Mouse (Mus musculus) layer of hippocampus, adult 2 months (tissue): ENCODE data around the gene Siva1. TPM values are rescaled to one million over a fixed set of nuclear protein-coding genes. Genes with fewer than 3 reads are reported as not detected.

Experiments used
- DNase-seq, 2 experiments: peaks; one replicate each; pipeline ENCODE4 v3.0.0; 2022; ENCODE audit warnings: low spot score in 2 of 2
- H3K27ac ChIP-seq: fragments of 200-600 bp; 2 replicates; pipeline ENCODE4 v1.8.1; 2022
- H3K4me3 ChIP-seq: fragments of 200-600 bp; 2 replicates; pipeline ENCODE4 v1.8.1; 2022; ENCODE audit warnings: mild to moderate bottlenecking
- CTCF ChIP-seq: fragments of 200-600 bp; conservative IDR thresholded peaks from 2 replicates; pipeline ENCODE4 v1.8.1; 2022; ENCODE audit warnings: antibody characterized with exemption, mild to moderate bottlenecking, moderate library complexity
- total RNA-seq, 2 experiments: library from RNA; stranded (reverse); gene quantifications; 2 replicates each; pipeline ENCODE4 v1.2.3; 2021

Siva1 gene
- total RNA-seq, 2 experiments from 2014 or later = 19.6 to 20.1 TPM

DNA sequence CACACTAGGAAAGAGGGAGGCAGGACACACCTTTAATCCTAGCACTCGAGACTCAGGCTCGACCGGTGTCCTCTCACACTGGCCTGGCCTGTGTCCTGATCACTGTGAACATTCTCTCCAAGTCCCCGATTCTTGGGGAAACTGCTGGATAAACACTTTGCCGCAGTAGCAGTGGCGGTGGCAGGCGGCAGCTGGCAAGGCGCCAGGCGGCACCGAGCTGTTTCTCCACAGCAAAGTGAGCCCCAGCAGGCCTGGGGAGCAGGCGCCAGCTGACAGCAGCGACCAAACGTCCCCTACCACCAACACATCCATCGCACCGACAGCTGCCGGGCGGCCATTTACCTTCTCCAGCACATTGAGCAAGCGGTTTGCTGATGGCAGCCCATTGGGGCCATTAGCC lies 21.0 kb downstream of the Siva1 start:
- Histone ChIP-seq H3K4me3 (peak overlapping the region; percentile 7; the same call in 1 of the 2 replicates), H3K27ac (peak overlapping the region; percentile 54)
- TF ChIP-seq CTCF = no peak
- DNase-seq = peak; percentile 74

DNA sequence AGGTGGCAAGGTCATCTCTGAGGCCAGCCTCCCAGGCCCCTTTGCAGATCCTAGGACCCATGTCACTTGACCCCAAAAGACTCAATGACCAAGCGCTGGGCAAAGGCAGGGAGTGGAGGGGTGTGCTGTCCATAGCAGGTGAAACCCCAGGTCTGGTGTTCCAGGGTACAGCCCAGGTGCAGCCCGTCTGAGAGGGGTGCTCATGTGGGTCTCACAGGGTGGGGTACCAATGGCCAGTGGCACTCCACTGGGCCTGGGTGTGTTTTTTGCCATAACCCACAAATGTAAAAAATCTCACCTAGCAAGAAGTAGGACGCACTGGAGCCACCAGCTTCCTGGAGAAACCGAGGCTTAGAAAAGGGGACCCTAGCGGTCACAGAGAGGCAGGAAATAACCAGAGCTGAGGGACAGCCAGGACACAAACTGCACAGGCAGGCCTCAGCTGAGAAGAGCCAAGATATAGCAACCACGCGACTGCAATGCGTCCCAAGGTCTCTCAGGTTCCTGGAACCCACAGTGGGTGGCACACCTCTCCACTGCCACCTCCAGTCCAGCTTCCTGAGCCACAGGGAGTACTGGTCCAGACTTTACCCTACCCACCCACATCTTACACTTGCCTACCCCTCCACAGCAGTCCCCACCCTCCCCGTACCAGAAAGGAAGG lies 21.5 kb downstream of the Siva1 start:
- DNase-seq = no peak
- peak overlapping the region; percentile 54 for H3K27ac ChIP-seq
- no peak overlapping the region; the same call in 1 of the 2 replicates for H3K4me3 ChIP-seq
- TF ChIP-seq CTCF = 0 out of 2 replicates have a peak, but pooled peaks have one; percentile 13

DNA sequence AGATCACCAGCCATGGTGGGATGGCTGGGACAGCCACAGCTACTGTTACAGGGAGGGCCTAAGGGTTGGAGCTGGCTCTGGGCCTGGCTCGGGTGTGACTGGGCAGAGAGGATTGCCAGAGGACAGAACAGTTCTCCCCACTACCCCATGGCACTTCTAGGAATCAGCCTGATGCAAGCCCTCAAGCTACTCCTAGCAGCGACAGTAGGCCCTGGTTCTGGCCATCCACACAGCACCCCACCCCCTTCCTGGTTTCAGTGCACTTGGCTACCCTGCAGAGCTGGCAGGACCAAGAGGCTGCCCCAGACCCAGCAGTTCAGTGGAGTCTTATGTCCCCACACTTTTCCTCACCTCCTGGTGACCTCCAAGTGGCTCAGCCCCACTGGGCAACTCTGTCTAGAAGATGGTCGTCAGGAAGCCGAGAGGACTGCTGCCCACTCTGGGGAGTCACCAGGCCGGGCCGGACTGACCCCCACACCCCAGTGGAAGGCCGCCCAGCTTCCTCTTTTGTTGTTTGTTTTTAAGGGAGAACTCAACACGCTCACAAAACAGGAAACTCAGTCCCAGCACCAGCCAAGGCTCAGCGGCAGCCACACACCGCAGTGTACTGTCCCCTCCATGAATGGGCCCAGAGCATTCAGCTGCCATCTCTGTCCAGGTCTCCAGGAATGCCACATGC lies 23.3 kb downstream of the Siva1 start:
- no peak for DNase-seq
- TF ChIP-seq CTCF = no peak
- H3K4me3 ChIP-seq = no peak overlapping the region
- H3K27ac ChIP-seq = peak overlapping the region; percentile 79

DNA sequence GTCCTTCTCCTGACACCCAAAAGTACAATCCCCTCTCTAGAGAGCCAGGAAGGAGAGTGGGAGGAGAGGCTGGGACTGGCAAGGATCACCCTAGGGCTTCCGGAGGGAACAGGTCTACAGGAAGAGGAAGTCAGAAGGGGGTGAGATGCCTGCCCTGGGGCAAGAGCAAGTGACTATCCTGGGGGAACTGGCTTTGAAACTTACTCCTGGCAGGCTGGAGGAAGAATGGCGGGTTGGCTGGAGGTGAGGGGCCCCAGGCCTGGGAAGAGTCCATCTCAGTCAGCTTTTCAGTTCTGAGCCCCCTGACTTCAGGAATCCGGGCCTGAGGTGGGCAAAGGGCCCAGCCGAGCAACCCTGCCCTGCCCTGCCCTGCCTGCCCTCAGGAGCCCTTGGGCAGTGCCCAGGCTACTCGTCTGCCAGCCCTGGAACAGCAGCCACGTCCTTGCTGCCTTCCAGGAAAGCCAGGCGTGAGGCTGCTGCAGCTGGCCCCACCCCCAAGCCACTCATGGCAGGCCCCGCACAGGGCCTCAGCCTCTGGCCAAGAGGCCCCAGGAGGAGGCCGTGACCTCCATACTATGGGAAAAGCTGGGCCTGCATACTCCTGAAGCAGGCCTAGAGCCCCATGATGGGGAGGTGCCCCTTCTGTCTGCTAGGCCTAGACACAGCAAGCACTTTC lies 26.4 kb downstream of the Siva1 start:
- DNase-seq = no peak
- H3K4me3 ChIP-seq = no peak overlapping the region
- TF ChIP-seq CTCF = no peak
- no peak overlapping the region for H3K27ac ChIP-seq

DNA sequence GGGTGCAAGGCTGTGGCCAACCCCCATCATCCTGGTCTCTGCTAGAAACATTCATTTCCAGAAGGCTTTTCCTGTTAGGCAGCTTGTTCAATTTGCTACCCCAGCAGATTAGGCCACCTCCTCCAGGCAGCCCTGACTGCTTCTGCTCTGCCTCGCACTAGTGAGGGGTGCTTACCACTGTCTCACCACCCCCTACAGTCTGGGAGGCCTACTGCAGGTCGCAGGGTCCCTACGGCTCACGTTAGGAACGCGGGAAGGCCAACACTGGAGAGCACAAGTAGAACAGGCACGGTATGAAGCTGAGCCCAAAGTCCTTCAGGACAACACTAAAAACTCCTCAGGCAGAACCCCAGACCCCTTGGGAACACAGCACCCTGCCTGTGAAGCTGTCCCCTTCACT lies 27.4 kb downstream of the Siva1 start:
- DNase-seq = no peak
- H3K4me3 ChIP-seq = no peak overlapping the region
- TF ChIP-seq CTCF = peak; percentile 56
- H3K27ac ChIP-seq = no peak overlapping the region

DNA sequence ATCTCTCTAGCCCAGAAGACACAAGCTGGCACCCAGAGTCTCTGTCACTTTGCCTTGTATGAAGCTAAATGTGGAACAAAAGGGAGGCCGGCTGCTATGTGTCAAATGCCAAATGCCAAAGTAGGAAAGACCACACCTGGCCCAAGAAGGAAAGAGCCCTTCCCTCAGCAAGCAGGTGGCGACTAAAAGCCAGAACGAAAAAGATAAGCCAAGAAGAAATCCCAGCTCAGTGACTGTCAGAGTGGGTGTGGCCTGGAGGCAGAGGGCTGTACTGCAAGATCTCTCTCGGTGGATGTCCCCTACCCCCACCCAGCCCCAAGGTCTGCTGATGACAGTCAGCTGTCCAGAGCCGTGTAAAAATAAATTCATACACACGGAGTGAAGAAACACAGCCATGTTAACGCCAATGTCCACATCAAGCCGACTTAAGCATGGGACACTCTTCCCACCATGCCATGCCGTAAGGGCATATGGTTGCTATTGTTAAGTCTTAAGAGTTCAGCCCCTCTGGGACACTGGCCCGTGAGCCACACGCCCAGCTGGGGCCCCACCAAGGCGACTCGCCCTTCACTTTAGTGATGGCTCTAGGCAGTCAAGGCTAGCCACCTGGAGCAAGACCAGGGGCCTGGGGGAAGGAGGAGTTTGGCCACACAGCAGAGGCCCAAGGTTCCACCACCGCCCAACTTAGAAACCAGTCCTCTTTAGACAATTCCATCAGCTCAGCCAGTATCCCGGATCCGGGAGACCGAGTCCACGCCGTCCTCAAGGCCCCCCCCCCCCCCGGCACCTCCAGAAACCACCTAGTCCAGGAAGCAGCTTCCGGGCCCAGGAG lies 28.5 kb downstream of the Siva1 start:
- peak overlapping the region; percentile 90 for H3K27ac ChIP-seq
- TF ChIP-seq CTCF = peak; percentile 62
- DNase-seq = no peak

DNA sequence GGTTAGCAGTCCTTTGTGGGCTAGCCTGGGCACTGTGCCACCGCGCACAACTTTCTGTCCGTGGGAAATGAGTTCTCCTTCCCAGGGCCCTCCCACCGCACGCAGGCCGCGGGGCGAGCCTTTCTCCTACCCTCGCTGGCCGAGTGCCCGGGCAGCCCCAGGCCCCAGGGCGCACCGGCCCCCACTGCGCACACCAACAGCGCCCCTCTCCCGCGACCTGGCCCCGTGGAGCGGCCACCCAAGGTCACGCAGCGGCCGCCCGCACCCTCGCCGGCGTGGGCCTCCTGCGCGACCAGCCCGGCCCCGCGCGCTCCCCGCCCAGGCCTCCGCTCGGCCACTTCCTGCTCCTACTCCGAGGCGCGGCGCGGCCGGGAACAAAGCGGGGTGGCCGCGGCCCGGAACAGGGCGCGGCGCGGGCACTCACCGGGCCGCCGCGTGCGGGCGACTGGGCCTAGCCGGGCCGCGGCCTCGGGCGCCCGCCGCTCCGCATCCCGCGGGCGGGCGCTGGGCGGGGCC lies 29.2 kb downstream of the Siva1 start:
- no peak for TF ChIP-seq CTCF
- peak overlapping the region; percentile 90 for H3K27ac ChIP-seq
- DNase-seq = no peak
- peak overlapping the region; percentile 75 for H3K4me3 ChIP-seq

More for the DNA sequence above, 28.5 kb downstream of the Siva1 start:
- peak overlapping the region; percentile 75 for H3K4me3 ChIP-seq

DNA sequence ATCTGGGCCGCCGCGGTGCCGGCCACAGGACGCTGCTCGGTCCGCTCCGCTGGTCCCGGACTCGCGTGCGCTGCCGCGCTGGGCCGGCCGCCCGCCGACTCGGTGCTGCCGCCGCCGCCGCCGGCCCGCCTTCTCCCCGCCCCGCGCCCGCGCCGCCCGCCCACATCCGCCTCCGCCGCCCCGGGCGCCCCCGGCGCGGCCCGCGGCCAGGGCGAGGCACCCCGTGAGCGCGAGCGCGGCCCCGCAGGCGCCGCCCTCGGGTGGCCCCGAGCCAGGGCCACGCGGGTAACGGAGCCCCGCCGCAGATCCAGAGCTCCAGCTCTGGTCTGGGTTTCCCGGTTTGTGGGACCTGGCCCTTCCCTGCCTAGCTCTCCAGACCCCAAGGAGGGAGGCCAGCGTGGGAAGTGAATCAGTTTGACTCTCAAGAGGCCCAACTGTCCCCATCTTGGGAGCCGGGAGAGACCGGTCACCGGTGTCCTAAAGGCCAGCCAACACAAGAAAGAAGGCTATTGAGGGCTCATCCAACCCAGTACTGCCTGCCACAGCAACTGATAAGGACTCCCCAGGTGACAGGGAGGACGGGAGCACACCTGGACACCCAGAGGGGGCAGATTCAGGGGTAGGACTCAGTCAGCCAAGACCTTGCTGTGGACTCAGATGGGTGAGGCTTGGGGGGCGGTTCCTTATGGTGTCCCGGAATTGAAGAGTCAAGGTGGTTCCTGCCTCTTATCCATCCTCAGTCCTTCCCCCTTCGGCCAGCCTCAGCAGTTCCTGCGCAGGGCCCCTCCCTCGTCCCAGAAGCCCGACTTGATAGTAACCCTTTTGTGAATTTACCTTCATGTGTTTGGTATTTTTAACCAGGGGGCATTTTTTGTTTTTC lies 29.9 kb downstream of the Siva1 start, which contains the start of gene Akt1:
Gene Akt1 (minus strand): TSS at position 753 of the 880 bp plus-strand sequence.
- H3K27ac ChIP-seq = peak within 1 kb of the TSS; percentile 90
- no peak for TF ChIP-seq CTCF
- DNase-seq = no peak
- peak within 1 kb of the TSS; percentile 75 for H3K4me3 ChIP-seq

DNA sequence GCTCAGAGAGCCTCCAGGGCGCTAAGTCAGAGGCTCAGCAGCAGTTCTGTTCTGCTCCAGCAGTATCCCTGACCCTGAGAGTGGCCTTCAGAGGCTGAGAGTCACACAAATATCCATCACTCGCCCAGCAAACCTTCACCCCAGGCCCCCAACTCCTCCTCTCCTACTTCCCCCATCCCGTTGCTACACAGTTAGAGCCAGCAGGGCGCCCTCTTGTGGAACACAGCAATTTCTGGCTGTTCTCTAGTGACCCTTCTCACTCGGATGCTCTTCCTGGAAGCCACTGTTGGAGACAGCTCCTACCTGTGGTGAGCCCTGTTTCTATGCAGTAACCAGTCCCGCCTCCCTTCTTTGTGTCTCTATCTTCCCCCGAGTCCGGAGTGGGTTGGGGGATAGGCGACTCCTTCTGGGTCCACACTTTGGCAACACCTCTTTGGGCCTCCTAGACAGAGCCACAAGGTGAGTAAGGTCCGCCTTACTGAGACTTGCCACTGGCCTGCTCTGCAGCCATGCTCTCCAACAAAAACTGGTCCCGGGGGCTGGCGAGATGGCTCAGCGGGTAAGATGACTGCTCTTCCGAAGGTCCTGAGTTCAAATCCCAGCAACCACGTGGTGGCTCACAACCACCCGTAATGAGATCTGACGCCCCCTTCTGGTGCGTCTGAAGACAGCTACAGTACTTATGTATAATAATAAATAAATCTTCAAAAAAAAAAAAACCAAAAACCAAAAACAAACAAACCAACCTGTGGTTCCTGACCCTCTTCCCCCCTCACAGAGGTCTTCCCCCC lies 31.0 kb downstream of the Siva1 start:
- peak; percentile 74 to 80 for DNase-seq
- peak; percentile 75 for TF ChIP-seq CTCF
- Histone ChIP-seq H3K27ac (peak overlapping the region; percentile 89), H3K4me3 (peak overlapping the region; percentile 63; the same call in 1 of the 2 replicates)

DNA sequence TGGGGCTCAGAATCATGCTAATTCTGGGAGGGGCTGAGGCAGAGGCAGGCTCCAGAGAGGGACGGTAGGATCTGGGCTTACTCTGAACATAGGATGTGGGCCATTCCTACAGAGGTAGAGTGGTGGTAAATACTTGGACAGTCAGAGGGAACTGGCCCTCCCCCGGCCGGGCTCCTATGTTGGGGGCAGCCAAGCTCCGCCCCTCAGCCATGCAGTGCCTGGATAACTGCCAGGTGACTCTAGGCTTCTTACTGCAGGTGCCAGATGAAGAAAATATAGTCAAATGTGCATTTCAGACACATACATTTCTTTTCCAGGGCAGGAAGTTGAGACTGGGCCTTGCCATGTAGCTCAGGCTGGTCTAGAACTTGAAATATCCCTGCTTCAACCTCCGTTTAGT lies 32.6 kb downstream of the Siva1 start:
- no peak for TF ChIP-seq CTCF
- no peak for DNase-seq
- Histone ChIP-seq H3K4me3 (no peak overlapping the region), H3K27ac (no peak overlapping the region)
